Mouse (Mus musculus): ENCODE results near the gene Vmn1r189. TPM values are rescaled to one million over a fixed set of nuclear protein-coding genes. Genes with fewer than 3 reads are reported as not detected.

Gene Vmn1r189
- total and polyA plus RNA-seq, 2 experiments from 2014 or later, result not detected

DNA sequence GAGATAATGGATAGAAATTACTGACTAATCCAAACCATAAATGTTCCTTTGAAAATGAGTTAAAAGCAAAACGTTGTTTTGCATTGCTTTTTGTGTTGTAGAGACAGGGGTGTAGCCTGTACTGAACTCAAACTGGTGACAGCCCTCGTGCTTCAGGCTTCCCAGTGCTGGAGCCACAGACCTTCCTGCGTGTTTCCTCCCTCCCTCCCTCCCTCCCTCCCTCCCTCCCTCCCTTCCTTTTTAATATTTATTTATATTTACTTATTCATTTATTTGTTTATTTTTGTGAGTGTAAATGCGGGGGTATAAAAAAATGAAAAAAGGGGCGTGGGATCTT, 54.1 kb downstream of the Vmn1r189 start:
- Histone ChIP-seq H3K9ac (replicated peaks; ENCODE audit: low read length, poor library complexity, severe bottlenecking) (peak overlapping the region; percentile 69), H3K9me3 (ENCODE audit: low read length) (no peaks in the 10 kb centered on the region), H3K4me3 (ENCODE audit: low read depth, low read length) (peak overlapping the region; percentile 55), H3K27ac (ENCODE audit: low read depth, low read length) (peak overlapping the region; percentile 86), H3K4me2 (ENCODE audit: low read depth, low read length, poor library complexity, severe bottlenecking) (peak overlapping the region; percentile 60), H3K36me3 (ENCODE audit: insufficient read depth, low read length) (no peaks in the 10 kb centered on the region), H3K27me3 (ENCODE audit: insufficient read depth, low read length) (no peaks in the 10 kb centered on the region), H3K4me1 (ENCODE audit: insufficient read depth, low read length) (no peaks in the 10 kb centered on the region)
- DNase-seq (ENCODE audit: low spot score), result no peak
- 16% methylated on average over 5 of the region's 5 CpGs for WGBS
- TF ChIP-seq CTCF (IDR thresholded peaks at IDR 0.05), result no peak
- 0 out of 2 replicates have a peak, but pooled peaks have one; percentile 14 for ATAC-seq (ENCODE audit: low FRiP score)

DNA sequence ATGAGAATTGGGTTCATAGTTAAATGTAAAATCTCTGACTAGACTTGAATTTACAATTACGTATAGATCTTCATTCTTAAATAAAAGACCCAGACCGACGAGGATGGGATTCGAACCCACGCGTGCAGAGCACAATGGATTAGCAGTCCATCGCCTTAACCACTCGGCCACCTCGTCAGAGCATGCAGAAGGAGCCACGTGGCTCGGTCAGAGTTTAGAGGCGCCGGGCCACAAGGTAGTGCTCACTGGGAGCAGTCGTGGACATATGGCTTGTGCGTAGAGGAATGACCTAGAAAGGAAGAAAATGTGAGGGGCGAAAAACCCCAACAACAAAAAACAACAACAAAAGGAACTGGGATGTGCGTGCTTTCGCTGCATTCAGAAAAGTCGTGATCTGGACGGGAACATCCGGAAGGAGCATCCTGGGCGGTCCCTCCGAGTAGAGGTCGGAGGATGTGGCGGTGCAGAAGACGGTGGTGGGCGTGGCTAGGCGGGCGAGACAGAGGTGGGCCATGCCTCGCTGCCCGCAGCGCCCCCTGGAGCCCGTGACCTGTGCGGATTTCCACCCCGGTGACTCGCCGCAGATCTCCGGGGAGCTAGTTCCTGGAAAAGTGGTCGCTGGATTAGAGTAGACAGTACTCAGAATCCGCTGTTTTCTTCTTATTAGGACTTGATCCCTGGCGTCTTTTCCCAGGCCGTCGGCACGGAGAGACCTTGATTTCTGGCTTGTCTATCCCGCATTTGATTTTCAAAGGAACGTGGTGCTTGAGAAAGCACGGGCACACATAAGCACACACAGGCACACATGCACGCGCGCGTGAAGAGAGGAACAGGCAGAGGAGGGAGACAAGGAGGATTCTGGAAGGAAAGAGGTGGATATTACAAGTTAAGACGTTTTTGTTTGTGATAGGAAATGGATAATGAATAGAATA, 54.8 kb downstream of the Vmn1r189 start:
- peak; percentile 81 for TF ChIP-seq CTCF (IDR thresholded peaks at IDR 0.05)
- Histone ChIP-seq H3K9me3 (ENCODE audit: low read length) (no peaks in the 10 kb centered on the region), H3K27ac (ENCODE audit: low read depth, low read length) (peak overlapping the region; percentile 86), H3K36me3 (ENCODE audit: insufficient read depth, low read length) (no peaks in the 10 kb centered on the region), H3K9ac (replicated peaks; ENCODE audit: low read length, poor library complexity, severe bottlenecking) (peak overlapping the region; percentile 69), H3K4me3 (ENCODE audit: low read depth, low read length) (peak overlapping the region; percentile 55), H3K27me3 (ENCODE audit: insufficient read depth, low read length) (no peaks in the 10 kb centered on the region), H3K4me2 (ENCODE audit: low read depth, low read length, poor library complexity, severe bottlenecking) (peak overlapping the region; percentile 60), H3K4me1 (ENCODE audit: insufficient read depth, low read length) (no peaks in the 10 kb centered on the region)
- peak; percentile 91 for DNase-seq (ENCODE audit: low spot score)
- peak; percentile 96 for ATAC-seq (ENCODE audit: low FRiP score)
- WGBS, result under 1% methylated on average over 52 of the region's 52 CpGs

Small RNA genes within 50 kb of the gene (microRNA-seq; reads per million reads assigned to microRNA genes)
- not detected for gene Gm26300 (ENCODE audit: borderline number of aligned reads)

Other genes starting within 250 kb of the Vmn1r189 start
- gene Zfp184, start 160.7 kb downstream of the Vmn1r189 start, total RNA-seq (2014; rRNA removed), result 8.1 and 9.8 TPM in 2 replicates
- gene Zfp184, start 160.7 kb downstream of the Vmn1r189 start, polyA plus RNA-seq (2015; fragmentation: Nextera tagmentation; extraction: Ambion mirVana), result 7.5 and 8.4 TPM in 2 replicates
- gene Pom121l2, start 124.6 kb downstream of the Vmn1r189 start, total RNA-seq (2014; rRNA removed), result 0.05 and 0.90 TPM in 2 replicates
- not detected in 2 replicates for gene Pom121l2, start 124.6 kb downstream of the Vmn1r189 start, polyA plus RNA-seq (2015; fragmentation: Nextera tagmentation; extraction: Ambion mirVana)
- 0.09 and 1.6 TPM in 2 replicates for gene Prss16, start 96.1 kb downstream of the Vmn1r189 start, total RNA-seq (2014; rRNA removed)
- not detected in 2 replicates for gene Prss16, start 96.1 kb downstream of the Vmn1r189 start, polyA plus RNA-seq (2015; fragmentation: Nextera tagmentation; extraction: Ambion mirVana)
- gene Hist1h2ah, start 70.3 kb downstream of the Vmn1r189 start, total RNA-seq (2014; rRNA removed), result 4.5 and 62.6 TPM in 2 replicates
- gene Hist1h2ah, start 70.3 kb downstream of the Vmn1r189 start, polyA plus RNA-seq (2015; fragmentation: Nextera tagmentation; extraction: Ambion mirVana), result 6.9 TPM in 1 of 2 replicates, not detected in the other
- 112 and 321 TPM in 2 replicates for gene Hist1h2bk, start 70.0 kb downstream of the Vmn1r189 start, total RNA-seq (2014; rRNA removed)
- not detected in 2 replicates for gene Hist1h2bk, start 70.0 kb downstream of the Vmn1r189 start, polyA plus RNA-seq (2015; fragmentation: Nextera tagmentation; extraction: Ambion mirVana)
- 10.0 and 19.2 TPM in 2 replicates for gene Hist1h4i, start 64.5 kb downstream of the Vmn1r189 start, total RNA-seq (2014; rRNA removed)
- 2.2 and 2.5 TPM in 2 replicates for gene Hist1h4i, start 64.5 kb downstream of the Vmn1r189 start, polyA plus RNA-seq (2015; fragmentation: Nextera tagmentation; extraction: Ambion mirVana)
- gene Hist1h2ag, start 62.9 kb downstream of the Vmn1r189 start, total RNA-seq (2014; rRNA removed), result 84.2 and 252 TPM in 2 replicates
- gene Hist1h2ag, start 62.9 kb downstream of the Vmn1r189 start, polyA plus RNA-seq (2015; fragmentation: Nextera tagmentation; extraction: Ambion mirVana), result 2.5 TPM in 1 of 2 replicates, not detected in the other
- 161 and 335 TPM in 2 replicates for gene Hist1h2bj, start 62.6 kb downstream of the Vmn1r189 start, total RNA-seq (2014; rRNA removed)
- 2.7 and 3.2 TPM in 2 replicates for gene Hist1h2bj, start 62.6 kb downstream of the Vmn1r189 start, polyA plus RNA-seq (2015; fragmentation: Nextera tagmentation; extraction: Ambion mirVana)
- not detected in 2 replicates for gene Vmn1r188, start 21.4 kb downstream of the Vmn1r189 start, total RNA-seq (2014; rRNA removed)
- not detected in 2 replicates for gene Vmn1r188, start 21.4 kb downstream of the Vmn1r189 start, polyA plus RNA-seq (2015; fragmentation: Nextera tagmentation; extraction: Ambion mirVana)
- gene Vmn1r191, start 78.1 kb upstream of the Vmn1r189 start, total RNA-seq (2014; rRNA removed), result not detected in 2 replicates
- gene Vmn1r191, start 78.1 kb upstream of the Vmn1r189 start, polyA plus RNA-seq (2015; fragmentation: Nextera tagmentation; extraction: Ambion mirVana), result not detected in 2 replicates
- not detected in 2 replicates for gene Vmn1r192, start 85.3 kb upstream of the Vmn1r189 start, total RNA-seq (2014; rRNA removed)
- not detected in 2 replicates for gene Vmn1r192, start 85.3 kb upstream of the Vmn1r189 start, polyA plus RNA-seq (2015; fragmentation: Nextera tagmentation; extraction: Ambion mirVana)
- gene Vmn1r193, start 117.3 kb upstream of the Vmn1r189 start, total RNA-seq (2014; rRNA removed), result not detected in 2 replicates
- gene Vmn1r193, start 117.3 kb upstream of the Vmn1r189 start, polyA plus RNA-seq (2015; fragmentation: Nextera tagmentation; extraction: Ambion mirVana), result not detected in 2 replicates
- not detected in 2 replicates for gene Vmn1r194, start 138.4 kb upstream of the Vmn1r189 start, total RNA-seq (2014; rRNA removed)
- not detected in 2 replicates for gene Vmn1r194, start 138.4 kb upstream of the Vmn1r189 start, polyA plus RNA-seq (2015; fragmentation: Nextera tagmentation; extraction: Ambion mirVana)
- not detected in 2 replicates for gene Vmn1r195, start 164.7 kb upstream of the Vmn1r189 start, total RNA-seq (2014; rRNA removed)
- gene Vmn1r195, start 164.7 kb upstream of the Vmn1r189 start, polyA plus RNA-seq (2015; fragmentation: Nextera tagmentation; extraction: Ambion mirVana), result not detected in 2 replicates
- not detected in 2 replicates for gene Vmn1r196, start 184.1 kb upstream of the Vmn1r189 start, total RNA-seq (2014; rRNA removed)
- gene Vmn1r196, start 184.1 kb upstream of the Vmn1r189 start, polyA plus RNA-seq (2015; fragmentation: Nextera tagmentation; extraction: Ambion mirVana), result not detected in 2 replicates
- gene Vmn1r197, start 218.8 kb upstream of the Vmn1r189 start, total RNA-seq (2014; rRNA removed), result not detected in 2 replicates
- gene Vmn1r197, start 218.8 kb upstream of the Vmn1r189 start, polyA plus RNA-seq (2015; fragmentation: Nextera tagmentation; extraction: Ambion mirVana), result not detected in 2 replicates
- not detected in 2 replicates for gene Vmn1r198, start 244.5 kb upstream of the Vmn1r189 start, total RNA-seq (2014; rRNA removed)
- gene Vmn1r198, start 244.5 kb upstream of the Vmn1r189 start, polyA plus RNA-seq (2015; fragmentation: Nextera tagmentation; extraction: Ambion mirVana), result not detected in 2 replicates